Mouse (Mus musculus): Measurements from ENCODE around the gene Gart. TPM values are rescaled to one million over a fixed set of nuclear protein-coding genes. Genes with fewer than 3 reads are reported as not detected.

Gart gene
- 24.8 and 26.4 TPM in 2 replicates for polyA plus RNA-seq (2012; rRNA removed)

DNA sequence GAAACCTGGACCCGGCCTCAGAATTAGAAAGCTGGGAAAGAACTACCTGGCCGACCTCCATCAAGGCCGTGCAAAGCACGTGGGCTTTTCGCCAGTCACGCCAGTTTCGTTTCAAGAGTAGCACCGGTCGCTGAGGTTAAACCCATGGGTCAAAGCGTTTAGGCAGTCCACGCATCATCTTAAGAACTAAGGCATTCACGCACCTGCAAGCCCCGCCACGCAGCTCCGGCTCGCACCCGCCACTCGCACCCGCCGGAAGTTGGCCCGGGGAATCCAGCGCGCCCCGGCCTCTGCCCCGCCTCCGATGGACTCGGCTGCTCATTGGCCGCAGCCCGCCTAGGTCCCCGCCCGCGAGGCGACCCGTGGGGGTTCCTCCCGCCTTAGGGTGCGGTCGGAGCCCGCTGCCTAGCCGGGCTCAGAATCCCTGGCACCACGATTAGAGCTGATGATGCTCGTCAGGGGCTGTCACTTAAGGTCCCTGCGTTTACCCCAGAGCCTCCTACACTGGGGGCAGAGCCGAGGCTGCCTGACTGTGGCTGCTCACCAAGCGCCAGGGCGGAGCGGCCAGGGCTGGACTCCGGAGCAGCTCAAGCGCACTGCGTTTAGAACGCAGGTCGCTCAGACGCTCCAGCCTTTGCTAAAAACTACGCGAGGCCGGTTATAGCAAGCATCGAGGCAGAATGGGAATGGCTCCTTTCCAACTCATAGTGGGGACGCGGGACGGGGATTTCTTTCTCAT, at the start of gene Gart:
Gart (minus strand) TSS at position 272 of the 739 bp plus-strand sequence.
- no peak for TF ChIP-seq CTCF (IDR thresholded peaks at IDR 0.05; ENCODE audit: extremely low read depth, insufficient read depth, insufficient read length, insufficient replicate concordance)
- TF ChIP-seq POLR2A (IDR thresholded peaks at IDR 0.05; ENCODE audit: low read depth, low read length), result peak; percentile 98
- H3K4me3 ChIP-seq (ENCODE audit: extremely low read depth, insufficient read depth, insufficient read length), result peak within 1 kb of the TSS; percentile 98
- H3K36me3 ChIP-seq (ENCODE audit: control insufficient read depth, insufficient read depth, low read length), result peaks cover 8% of the 10 kb centered on the region
- H3K4me1 ChIP-seq (ENCODE audit: control insufficient read depth, insufficient read depth, insufficient read length), result peaks cover 6% of the 10 kb centered on the region
- peak within 1 kb of the TSS; percentile 100 for H3K27ac ChIP-seq (ENCODE audit: insufficient read depth, low read length)
- no peaks in the 10 kb centered on the region for H3K27me3 ChIP-seq (ENCODE audit: control insufficient read depth, insufficient read depth, low read length)
- DNase-seq (ENCODE audit: low read depth in 1 of 2, low spot score in 2 of 2), result peak; percentile 78 to 94
- under 1% methylated on average over 59 of the region's 59 CpGs for WGBS

- Histone ChIP-seq H3K36me3 (ENCODE audit: control insufficient read depth, insufficient read depth, low read length) (peaks cover 3% of the 10 kb centered on the region), H3K27ac (ENCODE audit: insufficient read depth, low read length) (no peak overlapping the region), H3K4me3 (ENCODE audit: extremely low read depth, insufficient read depth, insufficient read length) (no peak overlapping the region), H3K4me1 (ENCODE audit: control insufficient read depth, insufficient read depth, insufficient read length) (no peaks in the 10 kb centered on the region), H3K27me3 (ENCODE audit: control insufficient read depth, insufficient read depth, low read length) (no peaks in the 10 kb centered on the region)
- WGBS, result 54% methylated on average over 8 of the region's 8 CpGs
- DNase-seq (ENCODE audit: low read depth in 1 of 2, low spot score in 2 of 2), result no peak
- TF ChIP-seq CTCF (IDR thresholded peaks at IDR 0.05; ENCODE audit: extremely low read depth, insufficient read depth, insufficient read length, insufficient replicate concordance), result no peak
- no peak for TF ChIP-seq POLR2A (IDR thresholded peaks at IDR 0.05; ENCODE audit: low read depth, low read length)
These were observed 48.5 kb upstream of the Gart start for GRCm38 (mm10) chr16:91695108-91695755.

- Histone ChIP-seq H3K27ac (ENCODE audit: insufficient read depth, low read length) (no peak overlapping the region), H3K4me3 (ENCODE audit: extremely low read depth, insufficient read depth, insufficient read length) (no peak overlapping the region), H3K36me3 (ENCODE audit: control insufficient read depth, insufficient read depth, low read length) (peaks cover 3% of the 10 kb centered on the region), H3K27me3 (ENCODE audit: control insufficient read depth, insufficient read depth, low read length) (no peaks in the 10 kb centered on the region), H3K4me1 (ENCODE audit: control insufficient read depth, insufficient read depth, insufficient read length) (peaks cover 3% of the 10 kb centered on the region; the same call in 1 of the 2 replicates)
- 39% methylated on average over 14 of the region's 14 CpGs for WGBS
- peak in 1 of 2 experiments; percentile 68 for DNase-seq (ENCODE audit: low read depth in 1 of 2, low spot score in 2 of 2)
- TF ChIP-seq CTCF (IDR thresholded peaks at IDR 0.05; ENCODE audit: extremely low read depth, insufficient read depth, insufficient read length, insufficient replicate concordance), result peak; percentile 77; the same call in 1 of the 2 replicates
- TF ChIP-seq POLR2A (IDR thresholded peaks at IDR 0.05; ENCODE audit: low read depth, low read length), result no peak
These were observed 47.8 kb upstream of the Gart start for GRCm38 (mm10) chr16:91694455-91695084.

GRCm38 (mm10) chr16:91689791-91690190, 43.0 kb upstream of the Gart start:
- no peak overlapping the region for H3K27ac ChIP-seq (ENCODE audit: insufficient read depth, low read length)
- TF ChIP-seq CTCF (IDR thresholded peaks at IDR 0.05; ENCODE audit: extremely low read depth, insufficient read depth, insufficient read length, insufficient replicate concordance) (no peak), POLR2A (IDR thresholded peaks at IDR 0.05; ENCODE audit: low read depth, low read length) (no peak)
- H3K4me3 ChIP-seq (ENCODE audit: extremely low read depth, insufficient read depth, insufficient read length), result no peak overlapping the region
- DNase-seq (ENCODE audit: low read depth in 1 of 2, low spot score in 2 of 2), result no peak
- no peaks in the 10 kb centered on the region for H3K36me3 ChIP-seq (ENCODE audit: control insufficient read depth, insufficient read depth, low read length)
- H3K27me3 ChIP-seq (ENCODE audit: control insufficient read depth, insufficient read depth, low read length), result no peaks in the 10 kb centered on the region
- 31% methylated on average over 7 of the region's 7 CpGs for WGBS
- H3K4me1 ChIP-seq (ENCODE audit: control insufficient read depth, insufficient read depth, insufficient read length), result peaks cover 8% of the 10 kb centered on the region

DNA sequence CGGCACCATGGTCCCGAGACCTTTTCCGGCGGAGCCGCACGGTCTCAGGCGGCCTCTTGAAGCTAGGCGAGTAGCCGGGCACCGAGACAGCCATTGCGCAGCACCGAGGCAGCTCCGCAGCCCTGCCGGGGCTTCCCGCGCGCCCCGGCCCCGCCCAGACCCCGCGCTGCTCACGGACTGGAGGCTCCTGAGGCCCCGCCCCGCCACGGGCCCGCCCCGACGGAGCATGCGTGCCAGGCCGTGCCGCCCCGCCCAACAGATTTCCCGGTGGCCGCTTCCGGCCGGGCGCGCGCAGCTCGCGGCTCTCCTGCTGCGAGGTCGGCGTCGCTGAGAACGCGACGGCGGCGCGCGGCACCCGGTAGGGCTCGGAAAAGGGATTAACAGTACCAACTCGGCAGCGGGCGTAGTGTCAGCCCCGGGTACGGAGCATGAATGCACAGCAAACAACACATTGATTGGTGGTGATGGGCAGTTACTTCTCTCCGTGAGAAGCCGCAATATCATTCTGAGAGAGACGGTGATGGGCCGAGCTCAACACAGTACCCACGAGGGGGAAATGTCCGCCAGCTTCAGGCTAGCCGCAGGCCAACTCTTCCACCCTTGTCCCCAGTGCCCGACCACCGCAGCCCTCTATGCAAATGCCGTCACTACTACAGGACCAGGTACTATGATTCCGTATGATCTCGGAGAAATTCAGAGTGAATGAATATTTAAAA, 42.0 kb upstream of the Gart start, which contains the start of gene Donson:
Donson (minus strand) TSS at position 152 of the 716 bp plus-strand sequence.
- H3K4me1 ChIP-seq (ENCODE audit: control insufficient read depth, insufficient read depth, insufficient read length), result peaks cover 8% of the 10 kb centered on the region
- peak; percentile 81 to 95 for DNase-seq (ENCODE audit: low read depth in 1 of 2, low spot score in 2 of 2)
- peak within 1 kb of the TSS; percentile 95 for H3K4me3 ChIP-seq (ENCODE audit: extremely low read depth, insufficient read depth, insufficient read length)
- under 1% methylated on average over 71 of the region's 71 CpGs for WGBS
- H3K27me3 ChIP-seq (ENCODE audit: control insufficient read depth, insufficient read depth, low read length), result no peaks in the 10 kb centered on the region
- TF ChIP-seq CTCF (IDR thresholded peaks at IDR 0.05; ENCODE audit: extremely low read depth, insufficient read depth, insufficient read length, insufficient replicate concordance), result no peak
- TF ChIP-seq POLR2A (IDR thresholded peaks at IDR 0.05; ENCODE audit: low read depth, low read length), result peak; percentile 62
- H3K27ac ChIP-seq (ENCODE audit: insufficient read depth, low read length), result peak within 1 kb of the TSS; percentile 94
- H3K36me3 ChIP-seq (ENCODE audit: control insufficient read depth, insufficient read depth, low read length), result peaks cover 5% of the 10 kb centered on the region

DNA sequence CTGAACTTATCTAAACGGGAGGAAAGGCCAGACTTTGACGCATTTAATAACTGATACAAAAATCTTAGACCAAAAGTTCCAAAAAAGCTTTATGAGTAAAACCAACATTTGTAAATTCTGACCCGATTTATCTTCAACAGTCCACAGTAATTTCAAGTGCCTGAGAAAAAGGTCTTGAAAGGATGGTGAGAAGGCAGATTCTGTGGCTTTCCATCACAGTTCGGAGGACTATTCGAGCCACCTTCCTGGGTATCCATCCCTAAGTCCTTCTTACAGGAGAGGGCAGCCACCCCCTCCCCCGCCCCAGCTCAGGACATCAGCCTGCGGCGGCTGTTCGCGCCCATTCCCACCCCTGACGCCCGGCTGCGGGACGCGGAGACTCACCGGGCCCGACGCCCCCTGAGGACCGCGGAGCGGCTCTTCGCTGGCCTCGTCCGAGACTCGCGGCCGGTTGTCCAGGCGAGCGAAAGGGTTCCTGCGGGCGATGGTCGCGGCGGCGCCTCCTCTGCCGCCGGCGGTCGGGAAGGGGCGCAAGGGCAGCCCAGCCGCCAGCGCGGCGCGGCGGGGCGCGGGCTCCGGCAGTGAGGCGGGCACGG, 41.4 kb upstream of the Gart start:
- peak overlapping the region; percentile 92 for H3K27ac ChIP-seq (ENCODE audit: insufficient read depth, low read length)
- no peak for DNase-seq (ENCODE audit: low read depth in 1 of 2, low spot score in 2 of 2)

More for the DNA sequence above, 41.4 kb upstream of the Gart start:
- peaks cover 8% of the 10 kb centered on the region for H3K4me1 ChIP-seq (ENCODE audit: control insufficient read depth, insufficient read depth, insufficient read length)
- H3K36me3 ChIP-seq (ENCODE audit: control insufficient read depth, insufficient read depth, low read length), result peaks cover 6% of the 10 kb centered on the region
- peak overlapping the region; percentile 95 for H3K4me3 ChIP-seq (ENCODE audit: extremely low read depth, insufficient read depth, insufficient read length)
- no peaks in the 10 kb centered on the region for H3K27me3 ChIP-seq (ENCODE audit: control insufficient read depth, insufficient read depth, low read length)
- WGBS, result 2% methylated on average over 50 of the region's 51 CpGs
- TF ChIP-seq CTCF (IDR thresholded peaks at IDR 0.05; ENCODE audit: extremely low read depth, insufficient read depth, insufficient read length, insufficient replicate concordance), result no peak
- no peak for TF ChIP-seq POLR2A (IDR thresholded peaks at IDR 0.05; ENCODE audit: low read depth, low read length)
